Mouse (Mus musculus): Measurements from ENCODE around the gene Gpr39. TPM values are rescaled to one million over a fixed set of nuclear protein-coding genes. Genes with fewer than 3 reads are reported as not detected.

Gene Gpr39
- polyA plus RNA-seq, 1 experiment from 2014 or later: not detected

- WGBS: 79% methylated on average over 3 of the region's 3 CpGs
- Histone ChIP-seq H3K27ac (no peak overlapping the region), H3K9me3 (replicated peaks) (no peaks in the 10 kb centered on the region), H3K36me3 (no peaks in the 10 kb centered on the region), H3K4me3 (no peak overlapping the region), H3K4me1 (no peaks in the 10 kb centered on the region), H3K27me3 (ENCODE audit: low read depth, poor library complexity, severe bottlenecking) (no peaks in the 10 kb centered on the region)
- no peak for DNase-seq (ENCODE audit: low spot score)
These were observed 28.6 kb downstream of the Gpr39 start for GRCm38 (mm10) chr1:125705412-125705811.

DNA sequence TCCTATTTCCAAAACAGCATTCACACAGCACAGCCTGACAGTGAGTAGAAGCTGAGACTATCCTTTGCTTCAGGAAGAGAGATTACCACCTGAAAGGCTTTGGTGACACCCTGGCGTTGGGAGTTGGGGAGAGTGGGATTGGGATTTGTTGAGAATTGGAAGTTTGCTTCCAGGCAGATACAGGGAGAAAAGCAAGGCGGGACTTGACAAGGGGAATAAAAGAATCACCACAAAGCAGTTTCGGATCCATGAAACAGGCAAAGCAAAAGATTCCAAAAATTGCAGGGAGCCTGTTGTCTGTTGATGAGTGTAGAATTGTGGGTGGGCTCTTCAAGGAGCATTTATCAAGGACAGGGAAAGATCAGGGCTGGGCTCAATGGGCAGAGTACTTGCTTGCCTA lies 38.5 kb downstream of the Gpr39 start:
- H3K4me3 ChIP-seq: no peak overlapping the region
- H3K4me1 ChIP-seq: no peaks in the 10 kb centered on the region
- no peak overlapping the region for H3K27ac ChIP-seq
- H3K27me3 ChIP-seq (ENCODE audit: low read depth, poor library complexity, severe bottlenecking): no peaks in the 10 kb centered on the region
- H3K9me3 ChIP-seq (replicated peaks): no peaks in the 10 kb centered on the region
- H3K36me3 ChIP-seq: no peaks in the 10 kb centered on the region
- WGBS: 75% methylated on average over 3 of the region's 3 CpGs
- no peak for DNase-seq (ENCODE audit: low spot score)

DNA sequence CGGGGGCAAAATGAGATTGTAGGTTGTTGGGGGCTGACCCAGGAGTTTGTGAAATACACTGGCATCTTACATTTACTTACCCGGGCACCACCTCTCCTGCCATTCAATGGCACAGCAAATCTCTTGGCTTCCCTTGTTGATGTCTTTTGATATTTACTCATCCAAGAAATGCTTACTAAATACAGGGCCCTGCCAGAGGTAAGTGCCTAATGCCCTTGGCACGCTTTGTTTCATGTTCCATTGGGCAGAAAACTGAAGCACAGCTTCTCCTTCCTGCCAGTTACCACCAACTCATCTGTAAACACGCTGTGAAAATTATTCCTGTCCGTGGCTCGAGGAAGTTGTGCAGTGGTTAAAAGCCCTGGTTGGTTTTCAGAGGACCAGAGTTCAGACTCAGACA lies 39.4 kb downstream of the Gpr39 start:
- Histone ChIP-seq H3K27me3 (ENCODE audit: low read depth, poor library complexity, severe bottlenecking) (no peaks in the 10 kb centered on the region), H3K4me3 (no peak overlapping the region), H3K27ac (no peak overlapping the region), H3K4me1 (no peaks in the 10 kb centered on the region), H3K9me3 (replicated peaks) (no peaks in the 10 kb centered on the region), H3K36me3 (no peaks in the 10 kb centered on the region)
- WGBS: 89% methylated on average over 6 of the region's 6 CpGs
- no peak for DNase-seq (ENCODE audit: low spot score)

DNA sequence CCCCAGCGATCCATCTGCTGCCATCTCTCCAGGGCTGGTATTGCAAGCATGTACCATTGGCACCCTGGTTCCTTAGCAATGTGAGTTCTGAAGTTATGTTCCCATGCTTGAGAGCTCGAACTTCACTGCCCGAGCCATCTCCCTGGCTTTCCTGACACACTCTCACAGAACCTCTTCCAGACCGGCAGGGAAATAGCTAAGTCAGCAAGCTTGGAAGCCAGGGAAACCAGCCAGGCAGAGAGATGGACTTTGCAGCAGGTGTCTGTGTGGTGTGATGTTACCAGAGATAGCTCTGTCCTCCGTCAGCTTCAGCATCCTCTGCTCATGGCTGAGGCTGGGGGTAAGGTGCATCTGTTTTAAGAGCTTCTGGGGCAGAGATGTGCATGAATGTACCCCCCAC lies 41.1 kb downstream of the Gpr39 start:
- no peaks in the 10 kb centered on the region for H3K4me1 ChIP-seq
- WGBS: 91% methylated on average over 5 of the region's 5 CpGs
- no peaks in the 10 kb centered on the region for H3K27me3 ChIP-seq (ENCODE audit: low read depth, poor library complexity, severe bottlenecking)
- no peak overlapping the region for H3K4me3 ChIP-seq
- H3K9me3 ChIP-seq (replicated peaks): no peaks in the 10 kb centered on the region
- H3K36me3 ChIP-seq: no peaks in the 10 kb centered on the region
- no peak overlapping the region for H3K27ac ChIP-seq
- no peak for DNase-seq (ENCODE audit: low spot score)

DNA sequence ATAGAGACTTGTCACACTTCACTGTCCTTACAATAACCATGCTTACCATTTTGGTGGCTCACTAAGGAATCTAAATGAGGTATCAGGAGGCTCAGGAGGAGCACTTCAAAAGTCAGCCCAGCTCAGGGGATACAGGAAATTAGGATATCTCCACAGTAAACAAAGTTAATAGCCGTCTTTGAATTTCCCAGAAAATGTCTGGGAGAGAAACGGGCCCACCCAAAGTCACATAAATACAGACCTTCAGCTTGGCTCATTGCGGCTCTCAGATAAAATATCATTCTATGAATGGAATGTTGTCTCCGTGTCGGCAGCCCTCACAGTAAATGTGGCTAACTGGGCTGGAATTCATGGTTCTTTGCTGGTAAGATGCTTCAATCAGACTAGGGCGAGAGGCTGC lies 42.3 kb downstream of the Gpr39 start:
- no peaks in the 10 kb centered on the region for H3K4me1 ChIP-seq
- no peak for DNase-seq (ENCODE audit: low spot score)
- H3K27ac ChIP-seq: no peak overlapping the region
- no peaks in the 10 kb centered on the region for H3K27me3 ChIP-seq (ENCODE audit: low read depth, poor library complexity, severe bottlenecking)
- H3K9me3 ChIP-seq (replicated peaks): no peaks in the 10 kb centered on the region
- H3K4me3 ChIP-seq: no peak overlapping the region
- WGBS: 85% methylated on average over 6 of the region's 6 CpGs
- H3K36me3 ChIP-seq: no peaks in the 10 kb centered on the region

- Histone ChIP-seq H3K9me3 (replicated peaks) (no peaks in the 10 kb centered on the region), H3K4me1 (no peaks in the 10 kb centered on the region), H3K27ac (no peak overlapping the region), H3K27me3 (ENCODE audit: low read depth, poor library complexity, severe bottlenecking) (no peaks in the 10 kb centered on the region), H3K36me3 (no peaks in the 10 kb centered on the region), H3K4me3 (no peak overlapping the region)
- no peak for DNase-seq (ENCODE audit: low spot score)
- WGBS: 95% methylated on average over 12 of the region's 12 CpGs
These were observed 44.4 kb downstream of the Gpr39 start for GRCm38 (mm10) chr1:125721104-125721758.

DNA sequence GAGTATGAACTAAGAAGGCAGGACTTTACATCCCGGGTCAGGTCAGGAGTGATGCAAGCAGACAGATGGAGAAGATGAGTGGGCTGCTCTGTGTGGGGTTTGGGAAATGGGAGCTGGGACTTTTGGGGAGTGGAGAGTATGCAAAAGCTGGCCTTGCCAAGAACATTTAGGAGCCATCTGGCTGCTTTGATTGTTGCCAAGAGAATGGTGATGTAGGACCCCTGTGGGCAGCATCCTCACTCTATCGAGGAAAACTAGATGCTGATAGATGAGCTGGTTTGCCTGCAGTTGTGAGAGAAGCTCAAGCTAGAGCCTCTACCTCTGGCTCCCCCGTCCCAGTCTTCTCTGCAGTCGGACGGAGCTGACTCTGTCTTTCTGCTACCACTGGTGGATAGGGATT lies 47.5 kb downstream of the Gpr39 start:
- Histone ChIP-seq H3K4me3 (no peak overlapping the region), H3K4me1 (no peaks in the 10 kb centered on the region), H3K36me3 (no peaks in the 10 kb centered on the region), H3K27ac (no peak overlapping the region), H3K9me3 (replicated peaks) (no peaks in the 10 kb centered on the region), H3K27me3 (ENCODE audit: low read depth, poor library complexity, severe bottlenecking) (no peaks in the 10 kb centered on the region)
- no peak for DNase-seq (ENCODE audit: low spot score)
- WGBS: 78% methylated on average over 5 of the region's 5 CpGs

DNA sequence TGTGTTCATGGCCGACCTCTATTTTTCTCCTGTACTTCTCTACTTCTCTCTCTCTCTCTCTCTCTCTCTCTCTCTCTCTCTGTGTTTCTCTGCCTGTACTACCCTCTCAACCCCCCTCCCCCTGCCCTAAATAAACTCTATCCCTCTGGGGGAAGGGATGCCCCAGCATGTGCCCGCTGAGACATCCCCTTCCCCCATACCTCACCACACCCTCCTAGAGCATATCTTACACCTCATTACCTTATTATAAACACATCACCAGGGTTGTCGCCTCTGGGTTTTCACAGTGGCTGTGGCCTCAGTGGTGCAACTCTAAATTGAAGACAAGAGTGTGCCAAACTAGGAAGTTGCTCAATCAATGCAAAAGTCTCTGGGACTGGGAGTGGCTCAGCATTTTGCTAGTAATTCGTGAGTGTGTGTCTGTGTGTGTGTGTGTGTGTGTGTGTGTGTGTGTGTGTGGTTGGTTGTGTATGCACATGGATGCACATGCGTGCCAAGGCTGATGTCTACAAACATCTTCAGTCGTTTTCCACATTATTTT lies 52.3 kb downstream of the Gpr39 start:
- Histone ChIP-seq H3K36me3 (no peaks in the 10 kb centered on the region), H3K9me3 (replicated peaks) (no peaks in the 10 kb centered on the region), H3K4me3 (no peak overlapping the region), H3K27ac (no peak overlapping the region), H3K27me3 (ENCODE audit: low read depth, poor library complexity, severe bottlenecking) (no peaks in the 10 kb centered on the region), H3K4me1 (no peaks in the 10 kb centered on the region)
- WGBS: 84% methylated on average over 6 of the region's 6 CpGs
- DNase-seq (ENCODE audit: low spot score): no peak

- Histone ChIP-seq H3K4me3 (no peak overlapping the region), H3K36me3 (no peaks in the 10 kb centered on the region), H3K27ac (no peak overlapping the region), H3K27me3 (ENCODE audit: low read depth, poor library complexity, severe bottlenecking) (no peaks in the 10 kb centered on the region), H3K9me3 (replicated peaks) (no peaks in the 10 kb centered on the region), H3K4me1 (no peaks in the 10 kb centered on the region)
- peak; percentile 34 for DNase-seq (ENCODE audit: low spot score)
- 57% methylated on average over 13 of the region's 13 CpGs for WGBS
These were observed 53.1 kb downstream of the Gpr39 start for GRCm38 (mm10) chr1:125729731-125730536.

GRCm38 (mm10) chr1:125730537-125730880 lies 53.7 kb downstream of the Gpr39 start:
- Histone ChIP-seq H3K4me3 (no peak overlapping the region), H3K4me1 (no peaks in the 10 kb centered on the region), H3K27me3 (ENCODE audit: low read depth, poor library complexity, severe bottlenecking) (no peaks in the 10 kb centered on the region), H3K36me3 (no peaks in the 10 kb centered on the region), H3K27ac (no peak overlapping the region), H3K9me3 (replicated peaks) (no peaks in the 10 kb centered on the region)
- DNase-seq (ENCODE audit: low spot score): no peak
- 84% methylated on average over 6 of the region's 6 CpGs for WGBS

- 70% methylated on average over 4 of the region's 4 CpGs for WGBS
- Histone ChIP-seq H3K36me3 (no peaks in the 10 kb centered on the region), H3K27me3 (ENCODE audit: low read depth, poor library complexity, severe bottlenecking) (no peaks in the 10 kb centered on the region), H3K9me3 (replicated peaks) (no peaks in the 10 kb centered on the region), H3K27ac (no peak overlapping the region), H3K4me3 (no peak overlapping the region), H3K4me1 (no peaks in the 10 kb centered on the region)
- DNase-seq (ENCODE audit: low spot score): no peak
These were observed 55.1 kb downstream of the Gpr39 start for GRCm38 (mm10) chr1:125731854-125732253.

DNA sequence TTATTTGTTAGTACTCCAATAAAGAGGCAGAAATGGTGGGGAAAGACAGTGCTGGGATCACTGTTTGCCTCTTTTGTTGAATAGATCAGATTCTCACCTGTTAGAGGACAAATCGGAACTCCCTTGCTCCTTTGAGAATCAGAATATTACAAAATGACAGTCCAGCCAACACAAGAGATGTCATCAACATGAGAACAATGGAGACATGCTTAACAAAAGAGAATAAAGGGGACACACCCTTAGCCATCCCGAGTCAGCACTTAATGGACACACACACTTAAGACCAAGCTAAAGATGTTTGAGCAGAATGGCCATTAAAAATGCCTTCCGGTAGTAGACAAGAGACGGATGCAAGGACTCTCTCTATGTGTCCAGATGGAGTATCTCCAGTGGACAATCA lies 68.0 kb downstream of the Gpr39 start:
- no peaks in the 10 kb centered on the region for H3K4me1 ChIP-seq
- no peaks in the 10 kb centered on the region for H3K36me3 ChIP-seq
- WGBS: 93% methylated on average over 4 of the region's 4 CpGs

GRCm38 (mm10) chr1:125755335-125755996 lies 78.7 kb downstream of the Gpr39 start:
- 85% methylated on average over 4 of the region's 4 CpGs for WGBS
- H3K36me3 ChIP-seq: no peaks in the 10 kb centered on the region
- DNase-seq (ENCODE audit: low spot score): no peak
- H3K27me3 ChIP-seq (ENCODE audit: low read depth, poor library complexity, severe bottlenecking): no peaks in the 10 kb centered on the region
- no peak overlapping the region for H3K27ac ChIP-seq
- no peaks in the 10 kb centered on the region for H3K9me3 ChIP-seq (replicated peaks)
- peaks cover under 1% of the 10 kb centered on the region; the same call in 1 of the 2 replicates for H3K4me1 ChIP-seq
- no peak overlapping the region for H3K4me3 ChIP-seq

More for the DNA sequence above, 68.0 kb downstream of the Gpr39 start:
- DNase-seq (ENCODE audit: low spot score): no peak
- no peaks in the 10 kb centered on the region for H3K9me3 ChIP-seq (replicated peaks)
- no peaks in the 10 kb centered on the region for H3K27me3 ChIP-seq (ENCODE audit: low read depth, poor library complexity, severe bottlenecking)
- no peak overlapping the region for H3K4me3 ChIP-seq
- H3K27ac ChIP-seq: no peak overlapping the region

Measured in limb, embryonic 10.5 days (tissue).